Mouse (Mus musculus): Measurements from ENCODE around the gene Kcnq2. TPM values are rescaled to one million over a fixed set of nuclear protein-coding genes. Genes with fewer than 3 reads are reported as not detected.

The Kcnq2 gene
- 29.0 and 36.4 TPM in 2 replicates for polyA plus RNA-seq (2021; fragmentation: Nextera tagmentation)
- long read RNA-seq, experiment 1, partial matches to known transcripts, result 2 of 73 reads
- long read RNA-seq, experiment 1, other reads (novel, unspliced or antisense), result 71 of 73 reads
- long read RNA-seq, experiment 2, full-length matches to known transcripts, result 12 of 216 reads
- long read RNA-seq, experiment 2, partial matches to known transcripts, result 8 of 216 reads
- long read RNA-seq, experiment 2, other reads (novel, unspliced or antisense), result 196 of 216 reads

GRCm38 (mm10) chr2:181134591-181135445 is at the start of gene Kcnq2:
Gene Kcnq2 (minus strand): TSS chr2:181135300.

GRCm38 (mm10) chr2:181156248-181157121 is 21.4 kb upstream of the Kcnq2 start, which contains the start of gene Eef1a2:
Gene Eef1a2 (minus strand): TSS chr2:181157014.

GRCm38 (mm10) chr2:181043437-181043836 is 91.7 kb downstream of the Kcnq2 start, which contains the start of gene Chrna4:
Gene Chrna4 (minus strand): TSS chr2:181043546.

Other genes with a start within 250 kb of the Kcnq2 start
- gene Ythdf1, start 214.4 kb downstream of the Kcnq2 start, polyA plus RNA-seq (2021; fragmentation: Nextera tagmentation), result 5.2 and 5.4 TPM in 2 replicates
- 0.48 and 0.62 TPM in 2 replicates for gene Birc7, start 206.3 kb downstream of the Kcnq2 start, polyA plus RNA-seq (2021; fragmentation: Nextera tagmentation)
- gene Nkain4, start 180.6 kb downstream of the Kcnq2 start, polyA plus RNA-seq (2021; fragmentation: Nextera tagmentation), result 160 and 162 TPM in 2 replicates
- gene Arfgap1, start 168.1 kb downstream of the Kcnq2 start, polyA plus RNA-seq (2021; fragmentation: Nextera tagmentation), result 88.1 and 93.7 TPM in 2 replicates
- gene Col20a1, start 148.8 kb downstream of the Kcnq2 start, polyA plus RNA-seq (2021; fragmentation: Nextera tagmentation), result 0.09 and 0.28 TPM in 2 replicates
- gene Chrna4, start 91.8 kb downstream of the Kcnq2 start, polyA plus RNA-seq (2021; fragmentation: Nextera tagmentation), result 11.1 and 15.5 TPM in 2 replicates
- gene Eef1a2, start 21.7 kb upstream of the Kcnq2 start, polyA plus RNA-seq (2021; fragmentation: Nextera tagmentation), result 211 and 291 TPM in 2 replicates
- gene Ppdpf, start 51.9 kb upstream of the Kcnq2 start, polyA plus RNA-seq (2021; fragmentation: Nextera tagmentation), result 180 and 191 TPM in 2 replicates
- not detected in 2 replicates for gene Ptk6, start 67.5 kb upstream of the Kcnq2 start, polyA plus RNA-seq (2021; fragmentation: Nextera tagmentation)
- 0.20 and 0.21 TPM in 2 replicates for gene Srms, start 77.9 kb upstream of the Kcnq2 start, polyA plus RNA-seq (2021; fragmentation: Nextera tagmentation)
- gene Fndc11, start 84.7 kb upstream of the Kcnq2 start, polyA plus RNA-seq (2021; fragmentation: Nextera tagmentation), result 0.40 and 0.74 TPM in 2 replicates
- 0.21 and 0.25 TPM in 2 replicates for gene Helz2, start 106.7 kb upstream of the Kcnq2 start, polyA plus RNA-seq (2021; fragmentation: Nextera tagmentation)
- gene Gmeb2, start 152.7 kb upstream of the Kcnq2 start, polyA plus RNA-seq (2021; fragmentation: Nextera tagmentation), result 2.1 TPM in 2 replicates
- gene Stmn3, start 179.2 kb upstream of the Kcnq2 start, polyA plus RNA-seq (2021; fragmentation: Nextera tagmentation), result 1,101 and 1,309 TPM in 2 replicates
- gene Rtel1, start 184.4 kb upstream of the Kcnq2 start, polyA plus RNA-seq (2021; fragmentation: Nextera tagmentation), result 1.5 and 2.6 TPM in 2 replicates
- 19.8 and 20.5 TPM in 2 replicates for gene Zgpat, start 229.6 kb upstream of the Kcnq2 start, polyA plus RNA-seq (2021; fragmentation: Nextera tagmentation)
- gene Arfrp1, start 230.1 kb upstream of the Kcnq2 start, polyA plus RNA-seq (2021; fragmentation: Nextera tagmentation), result 52.9 and 56.3 TPM in 2 replicates
- gene Lime1, start 244.8 kb upstream of the Kcnq2 start, polyA plus RNA-seq (2021; fragmentation: Nextera tagmentation), result 2.0 and 2.8 TPM in 2 replicates